Mouse (Mus musculus) lung, adult 2 months (tissue): Measurements from ENCODE around the gene Myl6b.

Source experiments
- CTCF ChIP-seq: fragments of 200-500 bp; IDR thresholded peaks from 2 replicates; pipeline ENCODE4 v1.5.1; 2011; ENCODE audit warnings: mild to moderate bottlenecking, low read length, control low read depth; ENCODE audit not compliant: insufficient read depth
- POLR2A ChIP-seq: fragments of 200-500 bp; IDR thresholded peaks from 2 replicates; pipeline ENCODE4 v1.6.1; 2011; ENCODE audit warnings: low read depth, mild to moderate bottlenecking, control low read depth, low read length, borderline replicate concordance; ENCODE audit errors: extremely low read depth

DNA sequence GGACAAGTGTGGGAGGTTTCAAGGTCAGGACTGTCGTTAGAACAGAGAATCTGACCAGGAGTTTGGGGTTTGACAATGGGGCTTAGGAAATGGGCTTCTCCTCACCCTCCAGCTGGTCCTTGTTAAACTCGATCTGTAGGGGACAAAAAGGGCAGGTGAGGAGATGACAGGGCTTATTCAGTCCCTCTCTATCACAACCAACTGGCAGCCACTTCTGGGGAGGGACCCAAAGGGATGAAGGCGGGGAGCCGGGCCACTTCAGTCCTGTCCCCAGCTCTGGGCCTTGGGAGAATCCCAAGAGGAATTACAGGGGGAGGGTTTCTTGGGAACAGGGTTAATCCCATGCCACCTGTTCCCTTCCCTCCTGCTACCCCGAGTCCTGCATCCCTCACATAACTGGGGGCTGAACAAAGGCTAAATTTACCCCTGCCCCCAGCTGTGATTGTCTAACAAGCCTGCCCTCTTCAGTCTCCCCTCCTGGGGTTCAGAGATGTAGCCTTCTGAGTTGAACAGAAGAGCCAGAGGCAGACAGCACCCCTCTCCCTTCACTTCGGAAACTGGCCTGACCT lies 1.9 kb downstream of the Myl6b start:
- TF ChIP-seq CTCF, result no peak
- TF ChIP-seq POLR2A, result no peak
